Mouse (Mus musculus) mesoderm, embryonic 11.5 days (tissue): Measurements from ENCODE around the gene Ccdc107.

Source experiments
- DNase-seq: peaks from one replicate; pipeline ENCODE4 v3.0.0-alpha.2; 2012; ENCODE audit warnings: low read depth, low spot score

The Ccdc107 gene

GRCm38 (mm10) chr4:43492821-43493185 lies at the start of gene Ccdc107:
TSS of gene Ccdc107 (plus strand) at chr4:43492900.
- DNase-seq = peak; percentile 97

DNA sequence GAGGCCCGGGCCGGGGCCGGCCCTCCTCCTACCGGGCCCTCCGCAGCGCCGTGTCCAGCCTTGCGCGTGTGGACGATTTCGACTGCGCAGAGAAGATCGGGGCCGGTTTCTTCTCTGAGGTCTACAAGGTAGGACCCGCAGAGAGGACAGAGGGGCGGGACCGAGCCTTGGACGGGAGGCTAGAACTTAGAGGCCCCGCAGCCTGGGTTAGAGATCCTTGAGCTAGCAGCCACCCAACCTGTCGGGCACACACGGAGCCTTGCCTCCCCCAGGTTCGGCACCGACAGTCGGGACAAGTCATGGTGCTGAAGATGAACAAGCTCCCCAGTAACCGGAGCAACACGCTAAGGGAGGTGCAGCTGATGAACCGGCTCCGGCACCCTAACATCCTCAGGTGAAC lies 49.2 kb upstream of the Ccdc107 start:
- DNase-seq = peak; percentile 34

DNA sequence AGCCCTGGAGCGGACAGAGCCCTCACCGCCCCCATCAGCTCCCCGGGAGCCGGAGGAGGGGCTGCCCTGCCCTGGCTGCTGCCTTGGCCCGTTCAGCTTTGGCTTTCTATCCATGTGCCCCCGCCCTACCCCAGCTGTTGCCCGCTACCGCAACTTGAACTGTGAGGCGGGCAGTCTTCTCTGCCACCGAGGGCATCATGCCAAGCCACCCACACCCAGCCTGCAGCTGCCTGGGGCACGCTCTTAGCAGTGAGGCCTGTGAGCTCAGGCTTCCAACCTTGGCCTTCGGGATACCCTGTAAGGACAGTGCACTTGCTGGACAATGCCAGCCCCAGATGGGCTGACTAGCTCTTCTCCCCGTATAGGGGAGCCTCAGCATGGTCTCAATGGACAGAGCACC lies 45.4 kb upstream of the Ccdc107 start:
- no peak for DNase-seq

GRCm38 (mm10) chr4:43448554-43448953 lies 44.1 kb upstream of the Ccdc107 start:
- DNase-seq = no peak

- DNase-seq = no peak
Observed at GRCm38 (mm10) chr4:43452315-43452714, 40.4 kb upstream of the Ccdc107 start.

GRCm38 (mm10) chr4:43453413-43453812 lies 39.3 kb upstream of the Ccdc107 start:
- DNase-seq = no peak

GRCm38 (mm10) chr4:43454041-43454836 lies 38.5 kb upstream of the Ccdc107 start, which contains the start of gene Cd72:
TSS of gene Cd72 (minus strand) at chr4:43454628.
- DNase-seq = no peak

DNA sequence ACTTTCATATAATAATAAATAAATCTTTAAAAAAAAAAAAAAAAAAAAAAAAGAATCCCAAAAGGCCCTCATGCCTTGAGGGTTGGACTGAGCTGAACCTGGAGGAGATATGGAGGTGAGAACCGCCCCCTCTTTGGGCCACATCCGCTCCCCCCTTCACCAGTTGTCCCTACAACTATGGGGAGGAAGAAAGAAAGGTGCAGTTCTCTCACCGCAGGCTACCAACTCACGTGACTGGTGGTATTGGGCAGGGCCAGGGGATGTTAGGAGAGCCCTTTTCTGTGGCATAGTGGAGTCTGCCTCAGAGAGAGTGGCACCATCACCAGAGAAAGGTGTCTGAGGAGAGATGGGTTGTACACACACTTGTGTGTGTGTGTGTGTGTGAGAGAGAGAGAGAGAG lies 36.2 kb upstream of the Ccdc107 start:
- DNase-seq = no peak

- no peak for DNase-seq
Observed at GRCm38 (mm10) chr4:43457124-43457523, 35.6 kb upstream of the Ccdc107 start.

DNA sequence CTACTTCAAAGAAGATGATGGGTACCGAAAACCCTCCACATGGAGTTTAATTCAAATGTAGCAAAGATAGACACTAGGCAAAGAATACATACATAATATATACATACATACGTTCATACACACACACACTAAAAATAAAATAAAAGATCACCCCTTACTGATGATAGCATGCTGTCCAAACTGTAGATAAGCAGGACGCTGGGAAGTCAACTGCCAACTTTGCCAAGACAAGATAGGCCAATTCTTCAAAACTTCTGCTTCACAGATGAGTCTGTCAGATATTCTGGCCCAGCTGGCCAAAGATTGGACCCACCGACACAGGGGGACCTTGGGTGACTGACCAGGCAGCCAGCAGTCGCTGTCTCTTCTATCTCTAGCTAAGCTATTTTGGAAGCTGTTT lies 29.6 kb upstream of the Ccdc107 start:
- no peak for DNase-seq

DNA sequence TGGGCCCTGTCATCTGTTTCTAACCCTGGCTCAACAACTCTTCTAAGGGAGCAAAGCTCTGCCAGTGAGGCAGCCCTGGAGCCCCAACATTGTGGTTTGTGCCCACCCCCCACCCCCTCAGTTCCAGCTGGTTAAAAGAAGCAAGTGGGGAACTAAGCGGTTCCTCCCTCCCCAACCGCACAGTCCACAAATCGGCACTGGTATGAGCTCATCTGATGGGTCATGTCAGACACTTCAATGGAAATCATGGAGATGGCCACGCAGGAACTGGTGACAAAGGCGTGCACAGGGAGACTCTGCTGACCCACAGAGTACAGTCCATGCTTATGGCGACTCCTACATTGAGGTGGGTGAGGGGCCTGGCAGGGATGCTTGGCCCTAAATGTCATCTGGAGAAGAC lies 26.8 kb upstream of the Ccdc107 start:
- no peak for DNase-seq

DNA sequence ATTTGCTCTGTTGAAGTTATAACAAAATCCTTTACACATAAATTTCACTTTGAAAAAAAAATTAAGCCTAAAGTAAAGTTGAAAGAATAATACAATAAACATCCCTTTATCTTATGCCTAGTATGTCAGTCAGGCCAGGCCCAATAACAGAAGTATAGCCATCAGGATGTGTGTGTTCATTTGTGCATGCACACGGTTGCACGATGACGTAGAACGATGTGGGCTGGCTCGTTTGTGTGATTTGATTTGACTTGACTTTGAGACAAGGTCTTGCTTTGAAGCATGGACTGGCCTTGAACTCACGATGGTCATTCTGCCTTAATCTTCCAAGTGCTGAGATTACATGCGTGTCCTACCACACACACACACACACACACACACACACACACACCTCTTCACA lies 25.8 kb upstream of the Ccdc107 start:
- DNase-seq = no peak

GRCm38 (mm10) chr4:43470301-43470700 lies 22.4 kb upstream of the Ccdc107 start:
- DNase-seq = no peak

GRCm38 (mm10) chr4:43473636-43474035 lies 19.1 kb upstream of the Ccdc107 start:
- no peak for DNase-seq

- DNase-seq = no peak
Observed at GRCm38 (mm10) chr4:43476604-43477003, 16.1 kb upstream of the Ccdc107 start.

DNA sequence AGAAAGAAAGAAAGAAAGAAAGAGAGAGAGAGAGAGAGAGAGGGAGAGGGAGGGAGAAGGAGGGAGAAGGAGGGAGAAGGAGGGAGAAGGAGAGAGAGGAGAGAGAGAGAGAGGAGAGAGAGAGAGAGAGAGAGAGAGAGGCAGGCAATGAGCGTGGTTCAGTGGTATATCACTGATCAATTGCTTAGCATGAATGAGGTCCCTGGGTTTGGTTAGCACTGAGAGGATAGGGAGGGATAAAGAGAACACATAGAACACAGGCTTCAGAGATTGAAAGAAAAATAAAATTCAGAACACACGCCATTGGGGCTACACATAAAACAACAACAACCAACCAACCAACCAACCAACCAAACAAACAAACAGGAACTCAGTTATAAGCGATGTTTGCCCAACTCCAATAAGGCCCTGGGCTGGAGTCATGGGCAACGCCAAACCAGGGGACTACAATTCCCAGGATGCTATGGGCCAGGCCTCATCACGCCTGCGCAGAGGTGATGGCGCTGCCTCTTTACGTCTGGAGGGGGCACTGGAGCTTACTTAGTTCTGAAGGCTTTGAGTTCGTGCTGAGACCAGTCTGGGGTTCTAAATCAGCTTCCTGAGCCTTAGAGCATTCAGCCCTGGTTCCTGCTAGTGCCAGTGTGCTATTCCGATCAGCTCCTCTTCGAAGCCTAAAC lies 14.7 kb upstream of the Ccdc107 start:
- peak; percentile 92 for DNase-seq

DNA sequence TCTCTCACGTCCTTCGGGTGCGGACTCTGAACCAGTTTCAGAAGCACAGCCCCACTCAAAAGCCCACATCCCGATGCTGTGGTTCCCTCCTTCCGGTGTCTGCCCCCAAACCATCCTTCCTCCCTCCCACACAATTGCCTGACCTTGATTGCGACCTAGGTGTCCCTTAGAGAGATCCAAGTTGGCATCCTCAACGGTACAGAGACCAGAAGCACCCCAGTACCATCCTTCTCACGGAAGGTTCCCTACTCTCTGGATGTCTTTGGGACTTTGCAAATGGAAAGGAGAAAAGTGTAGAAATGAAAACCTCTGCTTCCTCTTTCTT lies 14.2 kb upstream of the Ccdc107 start:
- no peak for DNase-seq

DNA sequence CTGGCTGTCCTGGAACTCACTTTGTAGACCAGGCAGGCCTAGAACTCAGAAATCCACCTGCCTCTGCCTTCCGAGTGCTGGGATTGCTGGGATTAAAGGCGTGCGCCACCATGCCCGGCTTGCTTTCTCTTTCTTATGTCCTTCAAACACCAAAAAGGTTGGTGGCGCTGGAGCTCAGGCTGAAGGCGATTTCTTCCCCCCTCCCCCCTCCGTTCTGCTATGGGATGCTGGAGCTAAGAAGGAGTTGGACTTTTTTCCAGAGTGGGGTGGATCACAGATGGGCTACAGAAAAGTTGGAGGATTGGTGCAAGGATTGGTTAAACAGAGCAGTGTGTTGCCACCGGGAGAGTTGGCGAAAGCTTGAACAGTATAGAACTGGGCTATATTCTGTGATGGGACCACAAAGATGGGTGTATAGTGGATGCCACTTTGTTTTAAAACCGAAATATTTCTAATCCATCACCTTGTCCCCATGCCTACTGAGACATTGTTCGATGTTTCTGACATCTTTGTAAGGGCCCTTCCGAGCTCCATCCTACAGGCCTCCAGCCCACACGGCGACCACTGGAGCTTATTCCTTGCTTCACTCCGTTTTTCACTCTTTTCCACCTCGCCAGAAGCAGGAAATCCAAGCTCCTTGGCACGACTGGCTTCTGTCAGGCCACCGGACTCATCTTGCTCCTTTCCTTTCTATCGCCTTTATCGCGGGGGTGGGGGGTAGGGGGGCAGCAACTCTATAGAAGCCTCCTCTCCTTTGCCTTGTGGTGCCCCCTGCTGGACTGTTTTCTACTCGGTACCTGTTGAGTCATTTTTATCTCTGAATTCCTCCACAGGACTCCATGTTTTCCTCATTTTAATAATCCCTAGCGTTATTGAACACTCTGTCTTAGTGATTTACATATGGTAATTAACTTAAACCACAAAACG lies 13.5 kb upstream of the Ccdc107 start:
- DNase-seq = peak; percentile 73

DNA sequence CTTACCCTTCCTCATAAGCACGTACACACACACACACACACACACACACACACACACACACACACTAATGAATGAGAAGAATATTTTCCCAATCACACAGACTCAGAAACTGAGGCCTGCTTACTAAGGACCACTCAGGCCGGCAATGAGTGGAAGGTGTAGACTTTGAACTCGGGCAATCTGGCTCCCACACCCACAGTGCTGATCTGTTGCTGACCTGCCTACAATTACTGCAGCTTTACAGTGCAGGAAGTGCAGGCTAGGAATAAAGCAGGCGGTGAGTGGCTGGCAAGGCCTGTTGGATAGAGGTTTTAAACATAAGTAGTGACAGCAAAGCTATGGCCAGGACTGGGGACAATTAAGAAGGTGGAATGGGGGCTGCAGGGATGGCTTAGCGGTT lies 11.7 kb upstream of the Ccdc107 start:
- DNase-seq = no peak

DNA sequence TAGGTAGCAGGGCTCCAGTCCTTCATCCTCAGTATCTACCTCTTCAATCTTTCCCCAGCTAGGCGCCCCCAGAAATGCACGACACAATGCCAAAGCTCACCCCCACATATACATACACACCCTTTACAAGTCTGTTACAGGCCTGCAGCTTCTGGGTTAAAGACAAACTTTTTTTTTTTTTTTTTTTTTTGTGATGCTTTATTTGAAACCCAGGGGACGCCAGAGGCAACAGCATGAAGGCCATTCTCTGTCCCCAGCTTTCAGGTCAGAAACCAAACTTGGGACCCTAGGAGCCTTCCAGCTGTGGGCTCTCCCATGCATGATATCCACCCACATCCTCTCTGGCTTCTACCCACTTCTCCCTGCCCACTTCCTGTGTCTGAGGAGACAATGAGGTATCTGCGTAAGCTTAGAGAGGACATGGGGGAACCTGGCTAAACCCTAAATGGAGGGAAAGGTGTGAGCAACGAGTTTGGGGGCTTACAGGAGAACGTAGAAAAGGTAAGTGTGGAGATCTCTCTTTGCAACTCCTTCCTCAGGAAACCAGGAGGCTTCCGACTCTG lies 10.7 kb upstream of the Ccdc107 start:
- DNase-seq = no peak

- no peak for DNase-seq
Observed at GRCm38 (mm10) chr4:43482591-43482990, 10.1 kb upstream of the Ccdc107 start.

GRCm38 (mm10) chr4:43483535-43484091 lies 9.1 kb upstream of the Ccdc107 start, which contains the start of gene Sit1:
TSS of gene Sit1 (minus strand) at chr4:43483734.
- no peak for DNase-seq
